ENCODE assay signal across 11 mouse cellular contexts in the genomic region with DNA sequence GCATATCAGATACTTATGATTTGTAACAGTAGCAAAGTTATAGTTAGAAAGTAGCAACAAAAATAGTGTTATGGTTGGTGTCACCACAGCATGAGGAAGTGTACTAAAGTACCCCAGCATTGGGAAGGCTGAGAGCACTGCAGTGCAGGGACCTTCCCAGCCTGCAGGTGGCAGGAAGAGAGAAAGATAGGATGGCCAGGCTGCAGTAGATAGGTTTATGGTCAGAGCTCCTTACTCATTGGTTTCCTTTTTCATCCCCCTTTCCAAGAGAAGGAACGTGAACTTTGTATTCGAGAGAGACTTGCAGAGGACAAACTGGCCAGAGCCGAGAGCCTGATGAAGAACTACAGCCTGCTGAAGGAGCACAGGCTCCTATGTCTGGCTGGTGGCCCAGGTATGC. TPM values are rescaled to one million over a fixed set of nuclear protein-coding genes. Genes with fewer than 3 reads are reported as not detected.
DNase-seq lines count a peak whose midpoint lies in the region; ATAC-seq and TF ChIP-seq lines count a peak whose summit lies in the region.
"Had no signal": no experiment of that assay in that cellular context is flagged by ENCODE, and none has a peak within 500 bp of the region (broad histone marks: within the 10 kb centered on the region; RNA-seq: fewer than 3 reads in every experiment).

No protein-coding gene starts in this region.

- WGBS in forebrain, postnatal 0 days = 92% methylated on average over 3 of the region's 3 CpGs
- WGBS in forebrain, embryonic 15.5 days = 91% methylated on average over 3 of the region's 3 CpGs
- WGBS in lung, adult 2 months = 77% methylated on average over 3 of the region's 3 CpGs
- WGBS in embryonic facial prominence, embryonic 10.5 days = 90% methylated on average over 3 of the region's 3 CpGs

- no peak overlapping the region for H3K4me3 ChIP-seq in forebrain, postnatal 0 days (ENCODE audit: low read depth, low read length)
- H3K4me3 ChIP-seq in forebrain, embryonic 15.5 days = no peak overlapping the region
- H3K4me3 ChIP-seq in lung, adult 2 months (replicated peaks; ENCODE audit: extremely low read depth, low read depth, low read length) = no peak overlapping the region
- H3K4me3 ChIP-seq in cortical plate, adult 2 months (ENCODE audit: insufficient read depth, low read length) = no peak overlapping the region
- peak overlapping the region; percentile 85 for H3K4me3 ChIP-seq in megakaryocyte, embryonic 14.5 days (replicated peaks)
- no peak overlapping the region for H3K4me3 ChIP-seq in embryonic facial prominence, embryonic 10.5 days

- H3K4me2 ChIP-seq in forebrain, postnatal 0 days (ENCODE audit: low read depth) = no peak overlapping the region
- H3K4me2 ChIP-seq in forebrain, embryonic 15.5 days (replicated peaks) = no peak overlapping the region
- H3K4me2 ChIP-seq: heart, embryonic 11.5 days had no signal

- TF ChIP-seq CTCF in forebrain, postnatal 0 days (IDR thresholded peaks at IDR 0.05; ENCODE audit: low read depth) = peak; percentile 63
- peak; percentile 25; the same call in 1 of the 2 replicates for TF ChIP-seq CTCF in lung, adult 2 months (IDR thresholded peaks at IDR 0.05; ENCODE audit: insufficient read depth, low read length)
- TF ChIP-seq CTCF in cortical plate, adult 2 months (IDR thresholded peaks at IDR 0.05; ENCODE audit: extremely low read depth, insufficient read depth, low read length) = peak; percentile 58

- H3K27ac ChIP-seq in forebrain, postnatal 0 days (ENCODE audit: low read depth, low read length) = no peak overlapping the region
- no peak overlapping the region for H3K27ac ChIP-seq in forebrain, embryonic 15.5 days (replicated peaks)
- no peak overlapping the region for H3K27ac ChIP-seq in cortical plate, adult 2 months (ENCODE audit: insufficient read depth, low read length)
- H3K27ac ChIP-seq in embryonic facial prominence, embryonic 10.5 days (replicated peaks) = no peak overlapping the region

- H3K4me1 ChIP-seq in forebrain, postnatal 0 days (ENCODE audit: insufficient read depth) = no peaks in the 10 kb centered on the region
- H3K4me1 ChIP-seq in forebrain, embryonic 15.5 days = no peaks in the 10 kb centered on the region
- no peaks in the 10 kb centered on the region for H3K4me1 ChIP-seq in lung, adult 2 months (ENCODE audit: control insufficient read depth, insufficient read depth, low read length)
- H3K4me1 ChIP-seq in cortical plate, adult 2 months (ENCODE audit: control insufficient read depth, insufficient read depth, low read length) = no peaks in the 10 kb centered on the region
- peaks cover 52% of the 10 kb centered on the region for H3K4me1 ChIP-seq in megakaryocyte, embryonic 14.5 days
- peaks cover 6% of the 10 kb centered on the region for H3K4me1 ChIP-seq in embryonic facial prominence, embryonic 10.5 days

- ATAC-seq in forebrain, postnatal 0 days = peak; percentile 53; the same call in 1 of the 2 replicates
- ATAC-seq in forebrain, embryonic 15.5 days (replicated peaks) = no peak
- ATAC-seq: forebrain, embryonic 16.5 days had no signal

- no peak for DNase-seq in forebrain, postnatal 0 days
- DNase-seq in lung, adult 2 months = no peak
- no peak for DNase-seq in lung, postnatal 25 days (ENCODE audit: low spot score)
- no peak for DNase-seq in spleen, postnatal 10 days (ENCODE audit: low spot score in 2 of 2)
- DNase-seq in embryonic facial prominence, embryonic 10.5 days (ENCODE audit: low spot score) = no peak
- DNase-seq: lung, postnatal 36 days had no signal

- no peaks in the 10 kb centered on the region; the same call in 1 of the 2 replicates for H3K36me3 ChIP-seq in forebrain, postnatal 0 days (ENCODE audit: insufficient read depth)
- peaks cover 23% of the 10 kb centered on the region for H3K36me3 ChIP-seq in forebrain, embryonic 15.5 days
- H3K36me3 ChIP-seq in megakaryocyte, embryonic 14.5 days (replicated peaks; ENCODE audit: low read length) = peaks cover 89% of the 10 kb centered on the region
- peaks cover 100% of the 10 kb centered on the region for H3K36me3 ChIP-seq in embryonic facial prominence, embryonic 10.5 days (replicated peaks)

- no peak overlapping the region for H3K9ac ChIP-seq in forebrain, postnatal 0 days
- no peak overlapping the region for H3K9ac ChIP-seq in forebrain, embryonic 15.5 days (replicated peaks)

- H3K27me3 ChIP-seq in forebrain, postnatal 0 days (ENCODE audit: insufficient read depth, low read length) = no peaks in the 10 kb centered on the region
- no peaks in the 10 kb centered on the region for H3K27me3 ChIP-seq in forebrain, embryonic 15.5 days
- no peaks in the 10 kb centered on the region for H3K27me3 ChIP-seq in megakaryocyte, embryonic 14.5 days (replicated peaks)
- H3K27me3 ChIP-seq in embryonic facial prominence, embryonic 10.5 days (replicated peaks; ENCODE audit: low read depth, poor library complexity, severe bottlenecking) = no peaks in the 10 kb centered on the region

- TF ChIP-seq POLR2A in lung, adult 2 months (IDR thresholded peaks at IDR 0.05; ENCODE audit: borderline replicate concordance, extremely low read depth, low read depth, low read length) = no peak
- no peak for TF ChIP-seq POLR2A in cortical plate, adult 2 months (IDR thresholded peaks at IDR 0.05; ENCODE audit: extremely low read depth, insufficient read depth, low read length)

- no peaks in the 10 kb centered on the region for H3K9me3 ChIP-seq in forebrain, postnatal 0 days (ENCODE audit: low read length)
- H3K9me3 ChIP-seq in forebrain, embryonic 15.5 days = no peaks in the 10 kb centered on the region
- no peaks in the 10 kb centered on the region for H3K9me3 ChIP-seq in megakaryocyte, embryonic 14.5 days
- H3K9me3 ChIP-seq in embryonic facial prominence, embryonic 10.5 days = no peaks in the 10 kb centered on the region

RNA-seq across cellular contexts. Expression of gene Nek2, which starts 7.9 kb away (rescaled TPM):
- 3.6 and 5.1 TPM in 2 replicates for total RNA-seq in forebrain, postnatal 0 days (2014; rRNA removed)
- polyA plus RNA-seq in forebrain, postnatal 0 days (2015; fragmentation: Nextera tagmentation; extraction: Ambion mirVana) = 5.0 and 6.2 TPM in 2 replicates
- polyA plus RNA-seq in forebrain, embryonic 15.5 days (2015; fragmentation: Nextera tagmentation; extraction: Ambion mirVana) = 21.2 and 22.4 TPM in 2 replicates
- 1.9 and 3.7 TPM in 2 replicates for polyA plus RNA-seq in lung, adult 2 months (2012; rRNA removed)
- polyA plus RNA-seq in cortical plate, adult 2 months (2012; rRNA removed) = 0.79 and 1.2 TPM in 2 replicates
- polyA plus RNA-seq in megakaryocyte, embryonic 14.5 days (2012; ENCODE audit: insufficient read depth, low replicate concordance) = 1.6 and 1.7 TPM in 2 replicates
- 60.0 and 62.2 TPM in 2 replicates for polyA plus RNA-seq in embryonic facial prominence, embryonic 10.5 days (2016; fragmentation: Nextera tagmentation; extraction: Ambion mirVana)
